Mouse (Mus musculus): ENCODE data around the gene Zcwpw1. TPM values are rescaled to one million over a fixed set of nuclear protein-coding genes. Genes with fewer than 3 reads are reported as not detected.
"Not testable (repeated sequence)": the region's sequence is repeated elsewhere in the genome, so short reads cannot be mapped to it uniquely, and the experiment has no call there.

The Zcwpw1 gene
- 1 to 10 TPM; 6.1 to 6.2 TPM for total RNA-seq (2021)

DNA sequence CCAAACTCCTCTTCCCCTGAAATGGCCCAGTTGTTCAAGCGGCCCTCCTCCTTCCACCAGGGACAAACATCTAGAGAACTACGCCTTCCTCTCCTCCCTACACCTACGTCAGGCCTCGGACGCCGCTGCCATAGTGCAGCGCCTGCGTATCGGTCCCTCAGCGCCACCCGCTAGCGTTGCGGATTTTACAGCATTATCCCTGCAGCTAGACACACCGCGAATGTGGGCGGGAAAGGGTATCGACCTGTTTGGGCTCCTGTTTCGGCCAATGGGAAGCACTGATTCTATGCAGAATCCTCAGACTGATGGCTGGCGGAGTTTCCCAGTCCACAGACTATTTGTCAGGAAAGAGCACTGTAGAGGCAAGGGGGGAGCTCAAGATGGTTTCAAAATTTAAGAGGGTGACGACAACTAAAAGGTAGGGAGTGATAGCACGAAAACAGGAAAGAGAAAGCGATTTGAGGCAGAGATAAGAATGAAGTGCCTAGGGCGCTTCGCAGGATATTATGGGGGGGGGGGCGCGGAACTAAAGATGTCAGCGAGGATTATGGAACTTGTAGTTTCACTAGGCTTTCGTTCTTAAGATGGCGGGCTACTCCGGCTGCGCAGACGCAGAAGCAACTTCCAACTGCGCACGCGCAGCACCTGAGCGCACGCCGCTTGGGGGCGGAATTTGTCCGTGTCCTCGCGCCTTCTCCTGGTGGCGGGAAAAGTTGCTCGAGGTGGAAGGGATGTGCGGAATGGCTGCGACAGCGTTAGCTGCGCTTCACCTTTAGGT is at the start of gene Zcwpw1, which contains the start of gene Mepce:
Gene Zcwpw1, plus strand, starts transcription at position 648 of the 778 bp plus-strand sequence.
Gene Mepce, minus strand, starts transcription at position 505 of the 778 bp plus-strand sequence.
- DNase-seq (ENCODE audit: extremely low spot score in 1 of 2, low spot score in 1 of 2) = peak; percentile 91 to 96

DNA sequence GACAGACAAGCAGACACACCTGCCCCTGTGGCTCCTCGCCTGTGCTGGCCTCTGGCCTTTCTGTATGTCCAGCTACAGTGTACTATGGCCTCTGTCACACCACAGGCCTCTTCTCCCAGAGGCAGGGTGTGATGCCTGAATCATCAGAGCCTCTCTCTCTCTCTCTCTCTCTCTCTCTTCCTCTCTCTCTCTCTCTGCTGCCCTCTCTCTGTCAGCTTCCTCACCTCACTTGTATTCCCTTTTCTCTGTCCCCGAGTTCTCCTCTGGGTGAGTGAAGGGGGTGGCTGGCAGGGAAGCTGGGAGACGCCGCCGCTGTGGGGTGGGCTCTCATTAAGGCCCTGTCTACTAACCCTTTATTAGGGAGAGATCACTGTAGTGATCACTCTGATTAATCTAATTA is 49.1 kb upstream of the Zcwpw1 start:
- no peak for DNase-seq (ENCODE audit: extremely low spot score in 1 of 2, low spot score in 1 of 2)

DNA sequence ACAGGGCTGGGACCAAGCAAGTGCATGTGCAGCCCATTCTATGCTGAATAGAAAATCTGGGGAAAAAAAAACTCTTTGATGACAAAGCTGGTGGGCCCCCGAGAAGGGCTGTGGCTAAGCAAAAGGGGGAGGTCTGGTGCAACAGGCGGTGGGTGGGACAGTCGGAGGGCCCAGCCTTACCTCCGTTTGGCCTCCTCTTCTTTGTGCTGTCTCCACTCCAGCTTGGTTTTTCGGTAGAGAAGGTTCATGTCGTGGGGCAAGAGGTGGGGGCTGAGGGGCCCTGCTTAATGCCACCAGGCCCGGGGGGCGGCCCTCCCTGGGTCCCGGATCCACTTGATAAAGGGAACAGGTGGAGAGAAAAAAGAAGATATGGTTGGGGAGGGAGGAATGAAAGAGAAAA is 48.1 kb upstream of the Zcwpw1 start:
- DNase-seq (ENCODE audit: extremely low spot score in 1 of 2, low spot score in 1 of 2) = no peak

DNA sequence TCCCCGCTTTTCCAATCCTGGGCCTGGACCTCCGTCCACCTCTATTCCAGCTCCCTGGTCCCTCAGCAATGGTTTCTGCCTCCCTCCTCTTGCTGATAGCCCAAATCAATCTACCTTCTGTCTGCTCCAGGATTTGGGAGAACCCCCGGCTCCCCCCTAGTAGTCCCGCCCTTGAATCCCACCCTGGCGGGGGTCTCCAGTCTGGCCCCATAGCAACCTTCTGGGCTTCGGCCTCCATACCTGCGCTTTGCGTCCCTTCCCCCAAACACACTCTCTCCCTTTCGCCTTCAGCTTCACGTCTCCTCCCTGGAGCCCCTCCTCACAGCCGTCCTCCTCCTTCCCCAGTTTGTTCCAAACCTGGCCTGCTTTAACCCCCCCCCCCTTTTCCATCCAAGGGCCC is 47.1 kb upstream of the Zcwpw1 start:
- no peak for DNase-seq (ENCODE audit: extremely low spot score in 1 of 2, low spot score in 1 of 2)

DNA sequence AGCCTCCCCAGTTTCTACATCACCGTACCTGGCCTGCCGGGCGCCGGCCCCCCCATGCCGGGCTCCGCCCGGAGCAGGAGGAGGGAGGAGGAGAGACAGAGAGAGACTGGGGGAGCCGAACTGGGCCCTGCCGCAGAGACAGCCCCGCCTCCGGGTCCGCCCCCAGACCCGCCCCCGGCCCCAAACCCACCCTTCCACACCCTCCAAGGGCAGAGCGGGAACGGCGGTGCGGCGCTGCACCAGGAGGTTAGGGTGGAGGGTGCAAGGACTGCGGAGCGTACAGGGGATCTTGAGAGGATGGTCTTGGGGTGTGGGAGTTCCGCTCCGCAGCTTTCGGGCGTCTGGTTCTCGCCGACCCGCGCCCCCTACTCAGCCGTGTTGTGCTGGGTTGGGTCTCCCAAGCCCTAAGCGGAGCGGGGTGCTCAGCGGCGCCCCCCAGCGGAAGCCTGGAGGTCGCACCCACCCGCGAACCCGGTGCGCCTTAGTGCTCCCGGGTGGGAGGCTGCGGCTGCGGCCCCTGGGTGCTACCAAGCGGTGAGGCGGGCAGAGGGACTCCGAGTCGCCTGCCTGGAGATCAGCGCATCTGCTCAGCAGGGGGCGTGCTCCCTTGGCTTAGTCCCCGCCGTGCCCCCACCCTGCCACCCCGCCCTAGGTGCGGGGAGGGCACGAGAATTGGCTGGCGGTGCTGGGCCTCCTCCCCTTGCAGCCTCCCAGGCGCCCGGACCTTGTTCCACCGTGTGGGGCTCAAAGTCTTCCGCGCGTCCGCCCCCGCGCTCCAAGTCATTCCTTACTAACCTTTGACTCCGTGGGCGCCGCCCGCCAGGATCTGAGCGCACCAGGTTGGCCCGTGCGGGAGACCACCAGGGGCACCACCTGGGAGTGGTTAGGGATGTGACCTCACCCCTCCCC is 46.3 kb upstream of the Zcwpw1 start, which contains the start of gene Nyap1:
Gene Nyap1, minus strand, starts transcription at position 585 of the 909 bp plus-strand sequence.
- DNase-seq (ENCODE audit: extremely low spot score in 1 of 2, low spot score in 1 of 2) = peak; percentile 89

DNA sequence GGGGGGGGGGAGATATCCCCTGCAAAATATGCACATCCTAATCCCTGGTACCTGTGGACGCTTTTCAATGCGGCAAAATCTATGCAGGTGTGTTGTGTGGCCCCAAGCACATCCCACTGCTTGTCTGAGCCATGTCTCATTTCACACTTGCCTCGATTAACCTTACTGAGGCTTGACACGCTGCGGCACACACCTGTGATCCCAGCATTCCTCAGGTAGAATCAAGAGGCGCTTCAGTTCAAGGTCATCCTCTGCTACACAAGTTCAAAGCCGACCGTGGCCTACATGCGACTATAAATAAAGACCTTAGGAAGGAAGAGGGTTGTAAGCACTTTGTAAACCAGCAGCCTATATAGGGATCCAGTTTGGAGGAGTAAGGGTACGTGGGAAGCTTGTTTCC is 45.5 kb upstream of the Zcwpw1 start:
- DNase-seq (ENCODE audit: extremely low spot score in 1 of 2, low spot score in 1 of 2) = no peak

DNA sequence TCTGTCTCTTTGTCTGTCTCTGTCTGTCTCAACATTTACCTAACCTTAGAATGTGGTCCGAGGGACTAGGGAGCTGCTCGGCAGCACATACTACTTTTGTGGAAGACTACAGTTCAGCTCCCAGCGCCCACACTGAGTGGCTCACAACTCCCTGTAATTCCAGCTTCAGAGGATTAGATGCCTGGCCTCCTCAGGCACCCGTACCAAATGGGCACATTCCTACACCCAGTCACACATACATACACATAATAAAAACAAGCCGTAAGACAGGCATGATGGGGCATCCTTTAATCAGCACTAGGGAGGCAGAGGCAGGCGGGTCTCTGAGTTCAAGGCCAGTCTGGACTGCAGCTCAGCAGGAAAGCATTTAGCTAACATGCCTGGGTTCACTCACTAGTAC is 44.8 kb upstream of the Zcwpw1 start:
- DNase-seq (ENCODE audit: extremely low spot score in 1 of 2, low spot score in 1 of 2) = no peak

DNA sequence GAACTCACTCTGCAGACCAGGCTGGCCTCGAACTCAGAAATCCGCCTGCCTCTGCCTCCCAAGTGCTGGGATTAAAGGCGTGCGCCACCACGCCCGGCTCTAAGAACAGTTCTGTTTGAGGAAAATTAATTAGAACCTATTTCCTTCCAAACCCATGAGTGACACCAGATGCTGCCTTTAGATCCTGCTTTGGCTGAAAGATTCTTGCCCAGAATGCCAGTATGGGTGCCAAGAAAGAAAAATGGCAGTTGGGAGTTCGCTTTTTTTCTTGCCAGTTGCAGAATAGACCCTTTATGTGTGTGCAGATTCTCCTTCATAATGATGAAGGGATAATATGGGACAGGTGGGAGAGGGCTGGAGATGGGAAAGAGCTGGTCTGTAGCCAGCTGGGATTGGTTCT is 43.4 kb upstream of the Zcwpw1 start:
- DNase-seq (ENCODE audit: extremely low spot score in 1 of 2, low spot score in 1 of 2) = no peak

DNA sequence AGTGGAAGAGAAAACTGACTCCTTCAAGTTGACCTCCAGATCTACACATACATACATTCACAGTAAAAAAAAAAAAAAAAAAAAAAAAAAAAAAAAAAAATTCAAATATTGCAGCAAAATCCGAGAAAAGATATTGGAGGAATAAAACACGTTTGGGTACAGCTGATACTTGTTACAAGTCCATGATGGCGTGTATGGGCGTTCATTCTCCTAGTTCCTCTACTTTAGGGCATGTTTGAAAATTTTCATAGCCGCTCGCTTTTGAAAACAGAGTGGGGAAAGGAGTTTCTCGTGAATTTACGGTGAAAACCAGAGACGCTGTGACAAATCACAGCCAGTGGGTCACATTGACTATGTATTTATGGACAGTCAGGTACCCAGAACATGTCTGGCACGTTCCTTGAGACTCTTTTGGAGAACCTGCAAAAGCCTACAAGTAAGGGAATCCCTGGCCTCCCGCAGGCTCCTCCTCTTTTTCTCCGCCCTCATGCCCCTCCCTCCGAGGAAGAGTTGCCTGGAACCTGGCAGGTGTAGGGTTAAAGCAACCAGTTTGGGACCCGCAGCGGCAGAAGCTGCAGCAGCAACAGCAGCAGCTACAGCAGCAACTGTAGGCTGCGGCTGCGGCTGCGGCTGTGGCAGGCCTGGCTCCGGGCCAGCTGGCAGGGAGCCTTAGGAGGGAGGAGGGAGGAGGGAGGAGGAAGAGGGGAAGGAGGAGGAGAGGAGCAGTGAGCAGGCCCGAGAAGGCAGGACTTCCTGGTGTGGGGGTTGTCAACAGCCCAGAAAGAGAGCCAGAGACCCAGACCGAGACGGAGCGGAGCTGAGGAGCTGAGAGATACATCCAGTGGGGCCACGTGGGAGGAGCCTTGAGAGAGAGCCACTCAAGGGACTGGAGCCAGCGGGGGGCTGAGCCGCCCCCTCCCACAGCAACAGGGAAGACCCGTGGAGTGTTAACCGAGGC is 42.1 kb upstream of the Zcwpw1 start, which contains the start of gene Tsc22d4:
Gene Tsc22d4, plus strand, starts transcription at position 517 of the 958 bp plus-strand sequence.
- peak; percentile 71 to 85 for DNase-seq (ENCODE audit: extremely low spot score in 1 of 2, low spot score in 1 of 2)

DNA sequence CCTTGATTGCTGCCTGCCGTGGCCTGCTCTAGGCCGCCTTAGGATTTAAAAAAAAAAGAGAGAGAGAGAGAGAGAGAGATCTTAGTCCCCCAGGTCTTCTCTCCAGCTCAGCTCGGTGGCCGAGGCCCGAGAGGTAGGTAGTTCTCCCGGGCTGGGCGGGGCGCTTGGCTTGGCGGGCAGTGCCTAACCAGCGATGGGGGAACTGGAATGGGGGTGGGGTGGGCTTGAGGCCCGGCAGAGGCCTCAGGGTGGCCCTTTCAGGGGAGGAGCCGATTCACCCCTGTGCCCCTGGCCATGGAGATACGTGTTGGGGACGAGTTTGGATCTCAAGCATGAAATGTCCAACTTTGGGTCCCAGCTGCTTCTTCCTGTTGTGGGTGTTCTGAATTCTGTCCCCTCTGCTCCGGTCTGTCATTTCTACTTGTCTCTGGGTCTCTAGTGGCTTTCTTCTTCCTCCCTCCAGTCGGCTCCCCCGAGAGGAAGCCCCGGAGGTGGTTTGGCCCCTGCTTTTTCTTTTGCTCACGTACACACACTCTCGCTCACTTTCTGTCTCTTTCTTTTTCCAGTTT is 41.2 kb upstream of the Zcwpw1 start:
- no peak for DNase-seq (ENCODE audit: extremely low spot score in 1 of 2, low spot score in 1 of 2)

DNA sequence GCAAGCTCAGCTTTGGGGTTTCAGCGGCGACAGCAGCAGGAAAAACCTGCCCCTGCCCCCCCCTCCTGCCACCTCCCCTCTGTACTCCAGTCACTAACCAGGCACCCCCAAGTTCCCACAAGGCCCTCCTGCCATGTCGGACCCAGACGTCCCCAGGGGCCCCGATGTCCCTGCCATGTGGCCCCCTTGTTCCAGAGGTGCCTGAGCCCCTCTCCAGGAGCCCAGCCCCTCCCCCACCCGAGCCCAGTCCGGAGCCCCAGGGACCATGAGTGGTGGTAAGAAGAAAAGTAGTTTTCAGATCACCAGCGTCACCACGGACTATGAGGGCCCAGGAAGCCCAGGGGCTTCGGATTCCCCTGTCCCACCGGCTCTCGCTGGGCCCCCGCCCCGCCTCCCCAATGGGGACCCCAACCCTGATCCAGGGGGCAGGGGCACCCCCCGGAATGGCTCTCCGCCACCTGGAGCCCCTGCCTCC is 40.7 kb upstream of the Zcwpw1 start:
- no peak for DNase-seq (ENCODE audit: extremely low spot score in 1 of 2, low spot score in 1 of 2)

DNA sequence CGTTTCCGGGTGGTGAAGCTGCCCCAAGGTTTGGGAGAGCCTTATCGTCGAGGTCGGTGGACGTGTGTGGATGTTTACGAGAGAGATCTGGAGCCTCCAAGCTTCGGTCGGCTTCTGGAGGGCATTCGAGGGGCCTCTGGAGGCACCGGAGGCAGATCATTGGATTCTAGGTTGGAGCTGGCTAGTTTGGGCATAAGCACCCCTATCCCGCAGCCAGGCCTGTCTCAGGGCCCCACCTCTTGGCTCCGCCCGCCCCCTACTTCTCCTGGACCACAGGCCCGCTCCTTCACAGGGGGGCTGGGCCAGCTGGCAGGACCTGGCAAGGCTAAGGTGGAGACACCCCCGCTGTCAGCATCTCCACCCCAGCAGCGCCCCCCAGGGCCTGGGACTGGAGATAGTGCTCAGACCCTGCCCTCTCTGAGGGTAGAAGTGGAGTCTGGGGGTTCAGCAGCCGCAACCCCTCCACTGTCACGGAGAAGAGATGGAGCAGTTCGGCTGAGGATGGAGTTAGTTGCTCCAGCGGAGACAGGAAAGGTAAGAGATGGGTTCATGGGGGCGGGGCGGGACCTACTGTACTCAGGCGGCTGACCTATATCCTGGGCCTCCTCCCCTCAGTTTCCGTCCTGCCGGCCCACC is 40.2 kb upstream of the Zcwpw1 start:
- DNase-seq (ENCODE audit: extremely low spot score in 1 of 2, low spot score in 1 of 2) = no peak

DNA sequence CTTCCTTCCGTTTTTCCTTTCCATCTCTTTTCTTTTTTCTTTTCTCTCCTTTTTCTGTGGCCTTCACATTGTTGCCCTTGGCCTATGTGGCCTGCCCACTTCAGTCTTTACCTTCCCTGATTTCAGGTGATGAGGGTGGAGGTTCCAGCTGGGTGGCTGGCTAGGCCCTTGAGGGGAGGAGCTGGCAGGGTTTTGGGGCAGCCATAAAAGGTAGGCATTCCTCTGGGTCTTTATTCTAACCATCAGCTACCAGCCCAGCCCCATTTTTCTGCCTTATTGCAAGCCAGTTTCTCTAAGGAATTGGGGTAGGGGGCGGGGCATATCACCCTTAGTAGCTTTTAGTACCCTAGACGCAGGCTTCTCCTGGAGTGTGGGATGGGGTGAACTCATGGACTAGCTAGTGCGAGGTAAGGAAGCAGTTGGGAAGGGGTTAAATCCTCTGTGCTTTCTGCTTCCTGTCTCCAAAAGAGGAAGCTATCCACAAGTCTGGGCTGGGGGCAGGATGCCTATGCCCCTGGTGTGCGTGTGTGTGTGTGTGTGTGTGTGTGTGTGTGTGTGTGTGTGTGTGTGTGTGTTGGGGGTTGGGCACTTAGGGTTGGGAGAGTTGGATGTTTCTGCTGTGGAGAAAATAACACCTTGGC is 39.3 kb upstream of the Zcwpw1 start:
- DNase-seq (ENCODE audit: extremely low spot score in 1 of 2, low spot score in 1 of 2) = no peak

DNA sequence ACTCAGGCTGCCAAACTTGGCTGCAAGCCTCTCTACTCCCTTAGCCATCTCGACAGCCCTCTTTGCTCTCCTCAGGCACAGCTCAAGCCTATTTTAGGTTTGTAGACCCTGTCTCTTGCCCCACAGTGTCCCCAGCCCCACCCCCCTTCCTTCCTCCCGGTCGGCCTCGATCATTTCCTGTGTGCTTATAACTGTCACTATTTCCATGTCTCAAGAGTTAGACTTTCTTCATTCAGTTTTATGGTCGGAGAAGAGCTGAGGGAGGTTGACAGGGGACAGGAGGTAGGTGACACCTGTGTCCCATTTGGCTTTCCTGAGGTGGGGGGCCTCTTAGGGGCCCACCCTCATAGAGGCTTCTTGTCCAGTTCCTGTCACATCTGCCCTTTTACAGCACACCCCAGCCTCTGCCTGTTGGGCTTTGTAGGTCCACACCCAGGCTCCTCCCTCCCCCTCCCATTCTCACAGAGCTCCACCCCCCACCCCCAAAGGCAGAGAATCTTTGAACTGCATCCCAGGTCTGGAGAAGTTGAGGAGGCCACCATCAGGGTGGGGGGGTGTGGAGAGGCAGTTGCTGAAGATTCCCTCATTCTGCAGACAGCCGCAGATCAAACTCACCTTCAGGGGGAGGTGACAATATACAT is 38.3 kb upstream of the Zcwpw1 start:
- no peak for DNase-seq (ENCODE audit: extremely low spot score in 1 of 2, low spot score in 1 of 2)

DNA sequence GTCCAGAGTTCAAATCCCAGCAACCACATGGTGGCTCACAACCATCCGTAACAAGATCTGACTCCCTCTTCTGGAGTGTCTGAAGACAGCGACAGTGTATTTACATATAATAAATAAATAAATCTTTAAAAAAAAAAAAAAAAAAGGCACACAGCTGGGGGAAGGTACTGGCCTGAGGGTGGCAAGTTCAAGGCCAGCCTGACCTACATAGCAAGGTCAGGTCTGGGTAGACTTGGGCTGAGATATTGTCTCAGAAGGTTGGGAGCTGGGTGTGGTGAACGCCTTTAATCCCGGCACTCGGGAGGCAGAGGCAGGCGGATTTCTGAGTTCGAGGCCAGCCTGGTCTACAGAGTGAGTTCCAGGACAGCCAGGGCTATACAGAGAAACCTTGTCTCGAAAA is 37.4 kb upstream of the Zcwpw1 start:
- not testable (repeated sequence) for DNase-seq (ENCODE audit: extremely low spot score in 1 of 2, low spot score in 1 of 2)

DNA sequence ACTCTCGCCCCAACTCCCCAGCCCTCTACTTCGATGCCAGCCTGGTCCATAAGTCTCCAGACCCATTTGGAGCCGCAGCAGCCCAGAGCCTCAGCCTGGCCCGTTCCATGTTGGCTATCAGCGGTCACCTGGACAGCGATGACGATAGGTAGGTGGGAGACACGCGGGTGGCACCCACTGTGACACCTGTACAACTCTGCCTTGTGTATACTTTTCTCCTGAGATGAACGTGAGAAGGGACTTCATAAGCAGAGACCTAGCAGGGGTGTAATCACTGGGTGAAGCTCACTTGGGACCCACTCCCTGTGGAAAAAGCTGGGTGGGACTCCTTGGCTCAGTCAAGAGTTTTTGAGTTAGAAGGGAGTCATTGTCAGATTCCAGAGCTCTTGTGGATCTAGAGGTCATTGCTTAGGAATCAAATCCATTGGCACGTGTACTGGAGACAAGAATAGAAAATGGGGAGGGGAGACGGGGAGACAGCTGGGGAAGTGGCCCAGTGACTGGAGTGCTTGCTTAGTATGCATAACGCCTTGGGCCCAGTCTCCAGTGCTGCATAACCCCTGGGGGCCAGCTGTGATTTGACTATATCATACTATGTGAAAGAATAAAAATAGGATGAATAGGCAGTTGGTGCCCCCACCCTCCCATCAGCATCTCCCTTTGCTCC is 36.2 kb upstream of the Zcwpw1 start:
- DNase-seq (ENCODE audit: extremely low spot score in 1 of 2, low spot score in 1 of 2) = no peak

DNA sequence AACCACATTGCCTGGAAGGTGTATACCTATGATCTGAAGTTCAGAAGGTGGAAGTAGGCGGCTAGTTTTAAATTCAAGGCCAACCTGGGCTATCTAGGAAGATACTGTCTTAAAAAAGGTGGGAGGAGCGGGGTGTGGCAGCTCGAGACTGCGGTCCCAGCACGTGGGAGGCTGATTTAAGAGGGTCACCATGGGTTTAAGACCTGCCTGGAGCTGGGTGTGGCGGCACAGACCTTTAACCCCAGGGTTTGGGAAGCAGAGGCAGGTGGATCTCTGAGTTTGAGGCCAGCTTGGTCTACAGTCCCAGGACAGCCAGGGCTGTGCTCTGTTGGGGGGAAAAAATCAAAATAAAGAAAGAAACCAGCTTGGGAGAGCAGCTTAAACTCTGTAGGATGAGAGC is 35.6 kb upstream of the Zcwpw1 start:
- no peak for DNase-seq (ENCODE audit: extremely low spot score in 1 of 2, low spot score in 1 of 2)

Data from layer of hippocampus, postnatal 25 days (tissue).